Mouse (Mus musculus): Measurements from ENCODE around the gene Adh7.

Gene Adh7

GRCm38 (mm10) chr3:138254205-138254604 is 36.6 kb downstream of the Adh7 start:
- no peak for DNase-seq (ENCODE audit: low read depth)

DNA sequence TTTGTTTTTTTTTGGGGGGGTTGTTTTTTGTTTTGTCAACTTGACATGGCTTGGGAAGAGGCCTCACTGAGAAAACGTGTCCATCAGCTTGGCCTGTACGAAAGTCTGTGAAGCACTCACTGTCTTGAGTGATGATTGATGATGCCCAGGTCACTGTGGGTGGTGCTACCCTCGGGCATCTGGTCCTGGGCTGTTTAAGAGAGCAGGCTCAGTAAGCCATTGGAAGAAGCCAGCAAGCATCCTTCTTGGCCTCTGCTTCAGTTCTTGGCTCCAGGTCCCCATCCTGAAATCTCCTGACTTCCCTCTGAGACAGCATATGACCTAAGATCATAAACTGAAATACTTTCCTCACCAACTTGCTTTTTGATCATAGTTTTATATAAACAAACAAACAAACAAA is 37.8 kb downstream of the Adh7 start:
- DNase-seq (ENCODE audit: low read depth): no peak

DNA sequence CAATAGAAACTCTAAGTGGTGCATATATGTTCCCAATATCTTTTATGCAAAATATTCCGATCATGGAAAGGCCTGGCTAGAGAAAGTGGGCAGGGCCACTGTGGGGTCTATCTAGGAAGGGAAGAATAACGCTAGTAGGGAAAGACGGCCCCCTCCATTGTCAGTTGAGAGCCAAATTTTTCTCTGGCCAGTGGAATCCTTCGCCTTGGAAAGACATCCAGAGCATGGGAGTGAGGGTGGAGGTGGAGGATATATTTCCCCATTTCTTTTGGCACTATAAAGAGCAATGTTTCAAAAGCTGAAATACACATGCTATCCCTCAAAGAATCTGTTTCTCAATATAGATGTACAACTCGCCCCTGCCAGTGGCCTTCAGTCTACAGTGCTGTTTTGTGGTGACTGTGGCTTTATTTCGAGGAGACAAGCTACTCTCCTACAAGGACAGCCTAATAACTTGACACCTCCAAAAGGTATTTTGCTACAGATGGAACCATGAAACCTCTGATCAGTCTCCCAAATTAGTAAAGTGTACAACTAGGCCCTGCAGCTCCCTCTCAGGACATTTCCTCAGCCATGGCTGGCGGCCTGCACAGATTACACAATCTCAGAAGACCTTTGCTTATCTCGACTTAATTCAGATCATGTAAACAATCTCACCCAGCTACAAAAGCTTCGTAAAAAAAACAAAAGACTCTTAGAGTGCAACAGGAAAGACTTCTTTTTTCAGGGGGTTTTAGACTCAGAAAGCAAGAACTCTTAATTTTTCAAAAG is 38.4 kb downstream of the Adh7 start:
- DNase-seq (ENCODE audit: low read depth): no peak

DNA sequence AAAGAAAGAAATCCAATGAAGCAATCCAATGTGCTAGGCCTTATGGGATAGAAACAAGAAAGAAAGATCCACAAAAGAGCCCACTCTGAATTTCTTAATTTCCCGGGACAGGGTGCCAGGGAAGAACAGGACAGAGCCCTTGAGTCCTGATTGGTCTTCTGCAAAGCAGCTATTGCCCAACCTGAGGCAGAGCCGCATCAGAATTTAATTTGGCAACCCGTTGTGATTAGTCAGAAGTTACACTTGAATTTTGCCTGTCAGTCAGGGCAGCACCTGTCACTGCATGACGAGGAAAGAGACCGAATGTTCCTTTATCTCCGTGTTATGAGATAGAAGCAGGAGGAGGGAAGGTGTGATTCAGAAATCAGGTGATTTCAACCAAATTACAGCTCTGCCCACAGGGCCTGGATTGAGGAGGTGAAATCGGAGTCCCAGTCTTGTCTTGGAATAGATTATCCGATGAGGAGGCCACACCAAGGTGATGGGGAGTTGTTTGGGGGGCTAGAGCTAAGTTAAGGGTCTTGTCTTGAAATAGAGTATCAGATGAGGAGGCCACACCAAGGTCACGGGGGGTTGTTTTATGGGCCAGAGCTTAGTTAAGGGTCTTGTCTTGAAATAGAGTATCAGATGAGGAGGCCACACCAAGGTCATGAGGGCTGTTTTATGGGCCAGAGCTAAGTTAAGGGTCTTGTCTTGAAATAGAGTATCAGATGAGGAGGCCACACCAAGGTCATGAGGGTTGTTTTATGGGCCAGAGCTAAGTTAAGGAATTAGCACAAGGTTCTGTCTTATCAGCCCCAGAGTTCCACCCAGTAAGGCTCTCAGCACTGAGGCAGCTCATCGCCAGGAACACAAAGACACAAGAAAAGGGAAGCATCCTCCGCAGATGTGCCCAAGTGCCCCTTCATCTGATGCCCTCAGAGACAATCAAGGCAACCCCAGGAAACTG is 43.4 kb downstream of the Adh7 start, which contains the start of gene Adh1:
Adh1 (plus strand) TSS at position 271 of the 949 bp plus-strand sequence.
- DNase-seq (ENCODE audit: low read depth): no peak

DNA sequence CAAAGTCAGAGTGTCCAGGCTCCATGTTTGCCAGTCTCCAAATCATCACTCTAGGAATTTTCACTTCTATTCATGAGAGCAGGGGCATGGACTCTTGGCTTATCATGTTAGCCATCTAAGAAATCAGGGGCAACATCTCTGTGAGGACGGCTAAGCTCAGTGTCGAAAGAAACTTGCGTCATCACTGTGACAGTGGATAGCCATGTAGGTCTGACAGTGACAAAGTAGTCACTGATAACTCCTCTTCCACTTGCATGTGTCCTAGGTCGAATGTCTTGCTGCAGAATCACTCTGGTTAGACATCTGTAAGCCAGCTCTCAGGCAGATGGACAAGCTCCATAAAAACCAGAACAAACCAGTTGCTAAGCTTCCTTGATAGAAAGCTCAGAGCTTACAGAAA is 45.0 kb downstream of the Adh7 start:
- no peak for DNase-seq (ENCODE audit: low read depth)

DNA sequence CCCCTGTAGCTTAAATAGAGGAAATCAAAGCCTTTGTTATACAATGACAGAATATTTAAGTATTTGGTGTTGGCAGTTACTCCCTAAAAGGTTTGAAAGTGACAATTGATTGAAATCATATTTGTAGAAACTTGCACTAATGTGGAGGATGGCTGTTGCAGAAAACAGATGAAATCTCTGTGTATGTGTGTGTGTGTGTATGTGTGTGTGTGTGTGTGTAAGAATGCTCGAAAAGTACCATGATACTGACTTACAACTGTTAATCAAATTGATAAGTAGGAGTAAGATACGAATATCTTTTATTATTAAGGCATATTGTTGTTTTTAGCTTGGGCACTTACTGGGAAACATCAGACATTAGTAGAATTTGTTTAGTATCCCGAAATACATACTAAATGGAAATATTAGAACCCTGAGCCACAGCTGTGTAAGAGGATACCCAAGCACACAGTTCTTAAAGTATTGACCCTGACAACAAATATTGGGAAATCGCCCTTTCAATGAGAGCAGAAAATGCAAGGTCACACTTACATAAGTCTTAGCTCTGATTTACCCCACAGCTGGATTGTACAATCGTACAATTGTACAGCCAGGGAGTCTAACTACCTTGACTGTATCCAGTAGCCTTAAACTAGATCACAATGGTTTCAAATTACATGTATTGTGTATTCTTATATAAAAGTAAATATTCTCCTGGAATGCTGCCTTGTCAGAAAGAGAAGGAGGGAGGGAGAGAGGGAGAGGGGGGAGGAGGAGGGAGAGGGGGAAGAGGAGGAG is 45.8 kb downstream of the Adh7 start:
- no peak for DNase-seq (ENCODE audit: low read depth)

DNA sequence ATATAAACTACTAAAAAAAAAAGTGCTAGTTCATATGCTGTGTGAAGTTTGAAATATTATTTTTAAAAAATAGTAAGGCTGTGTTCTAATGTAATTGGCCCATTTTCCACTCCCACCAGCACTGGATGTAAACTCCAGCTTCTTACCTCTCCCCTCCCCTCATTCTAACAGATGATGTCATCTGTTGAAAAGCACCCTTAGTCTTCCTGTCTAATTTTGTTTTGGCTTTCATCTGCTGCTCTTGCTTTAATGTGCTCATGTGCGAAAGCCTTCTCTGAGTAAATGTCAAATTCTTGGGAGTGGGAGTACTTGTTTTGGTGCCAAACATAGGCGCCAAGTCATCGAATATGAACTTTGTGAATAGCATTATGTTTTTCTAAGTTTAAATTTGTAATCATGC is 47.1 kb downstream of the Adh7 start:
- DNase-seq (ENCODE audit: low read depth): peak; percentile 27

DNA sequence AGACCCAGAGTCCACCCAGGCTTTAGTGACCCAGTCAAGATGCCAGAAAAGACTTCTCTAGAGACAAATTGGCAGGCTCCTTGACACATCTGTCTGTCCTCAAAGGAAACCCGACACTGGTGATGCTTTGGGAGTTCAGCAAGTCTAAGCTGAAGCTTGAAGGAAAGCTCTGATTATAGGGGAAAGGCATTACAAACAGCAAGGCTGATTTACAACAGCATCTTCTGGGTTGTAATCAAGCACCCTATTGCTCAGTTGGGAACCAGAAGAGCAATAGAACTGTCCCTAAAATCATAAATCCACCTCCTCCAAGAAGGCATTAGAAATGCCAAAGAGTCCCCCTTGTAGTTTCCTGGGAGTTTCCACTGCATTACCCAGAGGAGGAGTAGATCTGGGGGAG is 52.9 kb downstream of the Adh7 start:
- no peak for DNase-seq (ENCODE audit: low read depth)

DNA sequence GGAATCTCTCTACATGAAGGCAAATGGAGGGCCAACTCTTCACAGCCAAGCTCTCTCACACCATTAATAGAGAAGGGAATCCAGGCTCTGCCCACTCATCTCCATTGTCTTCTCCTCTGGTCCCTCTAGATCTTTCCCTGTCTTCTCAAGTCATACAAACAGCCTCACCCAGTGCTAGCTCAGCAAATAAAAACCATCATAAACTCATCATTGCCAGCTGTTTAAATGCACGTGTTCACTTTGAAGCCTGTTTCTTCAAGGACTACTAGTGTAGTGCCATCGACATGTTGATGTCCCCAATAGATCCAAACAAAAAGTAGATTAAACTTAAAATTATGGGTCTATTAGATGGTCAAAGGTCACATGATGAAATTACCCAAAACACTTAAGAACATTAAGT is 53.7 kb downstream of the Adh7 start:
- DNase-seq (ENCODE audit: low read depth): no peak

- DNase-seq (ENCODE audit: low read depth): no peak
Measured at GRCm38 (mm10) chr3:138273080-138273479, 55.5 kb downstream of the Adh7 start.

DNA sequence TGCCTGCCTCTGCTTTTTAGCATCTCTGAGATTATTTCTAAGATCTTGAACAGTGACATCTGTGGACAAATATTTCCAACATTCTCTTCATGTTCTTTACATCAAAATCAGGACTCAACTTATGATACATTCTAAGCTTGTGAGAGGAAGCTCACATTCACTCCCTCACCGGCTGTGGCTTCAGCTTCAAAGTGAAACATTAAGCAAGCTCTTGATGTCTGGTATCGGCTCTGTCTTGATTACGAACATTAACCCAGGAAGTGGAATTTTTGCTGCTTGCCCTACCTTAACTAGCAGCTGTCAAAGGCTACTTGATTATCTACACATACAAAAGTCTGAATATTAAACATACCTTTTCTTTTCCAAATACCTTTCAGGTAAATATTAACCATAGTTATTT is 57.5 kb downstream of the Adh7 start:
- peak; percentile 80 for DNase-seq (ENCODE audit: low read depth)

DNA sequence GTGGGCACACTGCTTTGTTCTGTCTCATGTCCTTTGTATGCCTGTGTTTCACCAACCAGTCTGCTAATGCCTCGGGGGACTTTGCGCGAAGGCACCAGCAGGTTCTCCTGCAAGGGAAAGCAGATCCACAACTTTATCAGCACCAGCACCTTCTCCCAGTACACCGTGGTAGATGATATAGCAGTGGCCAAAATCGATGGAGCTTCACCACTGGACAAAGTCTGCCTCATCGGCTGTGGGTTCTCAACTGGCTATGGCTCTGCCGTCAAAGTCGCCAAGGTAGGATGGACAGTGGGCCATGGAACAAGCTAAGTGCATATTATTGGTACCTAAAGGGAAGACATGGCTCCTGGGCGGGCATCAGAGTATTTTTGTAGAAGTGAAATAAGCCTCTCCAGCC is 65.0 kb downstream of the Adh7 start:
- DNase-seq (ENCODE audit: low read depth): no peak
